Mouse (Mus musculus) lung, postnatal 0 days (tissue): ENCODE results near the gene S100a10.

ENCODE experiments used
- CTCF ChIP-seq: IDR thresholded peaks from 2 replicates; pipeline ENCODE4 v1.5.1; 2016; ENCODE audit warnings: antibody characterized with exemption, mild to moderate bottlenecking
- EP300 ChIP-seq: IDR thresholded peaks from 2 replicates; pipeline ENCODE4 v1.6.1; 2016; ENCODE audit warnings: antibody characterized with exemption, mild to moderate bottlenecking, control low read depth

DNA sequence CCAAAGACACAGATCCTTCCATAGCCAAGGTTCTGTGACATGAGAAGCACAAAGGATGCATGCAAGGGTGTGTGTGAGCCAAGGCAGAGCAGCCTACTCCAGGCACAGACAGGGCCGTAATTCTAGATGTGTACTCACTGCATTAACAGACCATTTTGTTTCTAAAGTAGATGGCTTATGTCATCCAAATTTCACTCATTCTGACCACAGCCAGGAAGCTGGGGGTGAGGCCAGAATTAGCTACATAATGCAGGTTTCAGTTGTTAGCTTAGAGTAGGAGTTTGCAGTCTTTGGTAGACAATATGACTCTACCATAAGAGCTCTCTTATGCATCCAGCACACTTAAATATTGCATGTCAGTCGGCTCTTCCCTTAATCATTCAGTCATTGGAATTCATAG, 7.5 kb downstream of the S100a10 start:
- no peak for TF ChIP-seq EP300
- TF ChIP-seq CTCF, result no peak
